Mouse (Mus musculus) CH12.LX (cell line): Measurements from ENCODE around the gene Serinc1. TPM values are rescaled to one million over a fixed set of nuclear protein-coding genes. Genes with fewer than 3 reads are reported as not detected.

ENCODE experiments used
- polyA plus RNA-seq: library from polyadenylated mRNA; unstranded; fragments of >175 nt; gene quantifications from 2 replicates; pipeline ENCODE4 v1.2.1, GENCODE M21; 2012; ENCODE audit warnings: low read depth; ENCODE audit not compliant: insufficient read length
- total RNA-seq, 2 experiments: library from RNA; depleted of rRNA; stranded (reverse); fragments of 300-350 nt in 1 of 2; fragments of >200 nt in 1 of 2; gene quantifications; 2 replicates each; pipeline ENCODE4 v1.2.3; 2012 to 2014

Serinc1 gene
- total and polyA plus RNA-seq, 3 experiments: 40.8 to 74.7 (median 56.2) TPM

Other genes starting within 250 kb of the Serinc1 start
- 7.2 and 7.4 TPM in 2 replicates for gene Hsf2, start 46.1 kb downstream of the Serinc1 start, total RNA-seq (2012; rRNA removed)
- gene Hsf2, start 46.1 kb downstream of the Serinc1 start, total RNA-seq (2014; rRNA removed): 11.9 and 13.3 TPM in 2 replicates
- 7.5 and 8.4 TPM in 2 replicates for gene Hsf2, start 46.1 kb downstream of the Serinc1 start, polyA plus RNA-seq
- gene Pkib, start 99.5 kb upstream of the Serinc1 start, total RNA-seq (2012; rRNA removed): 0.59 and 1.3 TPM in 2 replicates
- gene Pkib, start 99.5 kb upstream of the Serinc1 start, total RNA-seq (2014; rRNA removed): 4.1 and 4.2 TPM in 2 replicates
- 1.9 TPM in 2 replicates for gene Pkib, start 99.5 kb upstream of the Serinc1 start, polyA plus RNA-seq